Mouse (Mus musculus): ENCODE results near the gene Rufy1. TPM values are rescaled to one million over a fixed set of nuclear protein-coding genes. Genes with fewer than 3 reads are reported as not detected.

Gene Rufy1
- polyA plus RNA-seq (2015; fragmentation: Nextera tagmentation; extraction: Ambion mirVana): 27.0 and 28.3 TPM in 2 replicates

GRCm38 (mm10) chr11:50430277-50431133, at the start of gene Rufy1:
Gene Rufy1, minus strand, starts transcription at chr11:50431125.
- under 1% methylated on average over 90 of the region's 90 CpGs for WGBS
- peak; percentile 81 for ATAC-seq (ENCODE audit: insufficient number of reproducible peaks, low FRiP score, low TSS enrichment, low read depth)
- H3K9ac ChIP-seq: peak within 1 kb of the TSS; percentile 72

GRCm38 (mm10) chr11:50478072-50478471, 47.1 kb upstream of the Rufy1 start:
- Histone ChIP-seq H3K4me2 (replicated peaks) (no peak overlapping the region), H3K36me3 (no peaks in the 10 kb centered on the region), H3K27me3 (no peaks in the 10 kb centered on the region), H3K9ac (no peak overlapping the region), H3K4me1 (peaks cover 8% of the 10 kb centered on the region; the same call in 1 of the 2 replicates), H3K27ac (replicated peaks) (no peak overlapping the region), H3K9me3 (replicated peaks) (no peaks in the 10 kb centered on the region), H3K4me3 (replicated peaks) (no peak overlapping the region)
- 93% methylated on average over 2 of the region's 2 CpGs for WGBS
- no peak for ATAC-seq (ENCODE audit: insufficient number of reproducible peaks, low FRiP score, low TSS enrichment, low read depth)

More at GRCm38 (mm10) chr11:50430277-50431133, at the start of gene Rufy1:
- H3K4me2 ChIP-seq (replicated peaks): peak within 1 kb of the TSS; percentile 63
- H3K4me1 ChIP-seq: peaks cover 7% of the 10 kb centered on the region
- H3K36me3 ChIP-seq: no peaks in the 10 kb centered on the region
- peak within 1 kb of the TSS; percentile 95 for H3K27ac ChIP-seq (replicated peaks)
- H3K9me3 ChIP-seq (replicated peaks): no peaks in the 10 kb centered on the region
- no peaks in the 10 kb centered on the region for H3K27me3 ChIP-seq
- H3K4me3 ChIP-seq (replicated peaks): peak within 1 kb of the TSS; percentile 72

- Histone ChIP-seq H3K4me3 (replicated peaks) (no peak overlapping the region), H3K27ac (replicated peaks) (0 out of 2 replicates have a peak overlapping the region, but pooled peaks have one; percentile 22), H3K4me2 (replicated peaks) (no peak overlapping the region), H3K36me3 (no peaks in the 10 kb centered on the region), H3K27me3 (no peaks in the 10 kb centered on the region), H3K9me3 (replicated peaks) (no peaks in the 10 kb centered on the region), H3K4me1 (peaks cover 8% of the 10 kb centered on the region; the same call in 1 of the 2 replicates), H3K9ac (no peak overlapping the region)
- WGBS: 61% methylated on average over 11 of the region's 11 CpGs
- no peak for ATAC-seq (ENCODE audit: insufficient number of reproducible peaks, low FRiP score, low TSS enrichment, low read depth)
Observed at GRCm38 (mm10) chr11:50477486-50478070, 46.7 kb upstream of the Rufy1 start.

GRCm38 (mm10) chr11:50476971-50477370, 46.0 kb upstream of the Rufy1 start:
- Histone ChIP-seq H3K9ac (no peak overlapping the region), H3K4me2 (replicated peaks) (no peak overlapping the region), H3K36me3 (no peaks in the 10 kb centered on the region), H3K27me3 (no peaks in the 10 kb centered on the region), H3K4me3 (replicated peaks) (no peak overlapping the region), H3K27ac (replicated peaks) (no peak overlapping the region), H3K4me1 (peaks cover 3% of the 10 kb centered on the region; the same call in 1 of the 2 replicates), H3K9me3 (replicated peaks) (no peaks in the 10 kb centered on the region)
- WGBS: 16% methylated on average over 6 of the region's 6 CpGs
- ATAC-seq (ENCODE audit: insufficient number of reproducible peaks, low FRiP score, low TSS enrichment, low read depth): no peak

GRCm38 (mm10) chr11:50473933-50474332, 43.0 kb upstream of the Rufy1 start:
- Histone ChIP-seq H3K4me2 (replicated peaks) (no peak overlapping the region), H3K4me3 (replicated peaks) (no peak overlapping the region), H3K9me3 (replicated peaks) (0 out of 2 replicates have a peak, but pooled peaks cover 3% of the 10 kb centered on the region), H3K9ac (no peak overlapping the region), H3K36me3 (no peaks in the 10 kb centered on the region), H3K27ac (replicated peaks) (no peak overlapping the region), H3K4me1 (peaks cover 3% of the 10 kb centered on the region; the same call in 1 of the 2 replicates), H3K27me3 (no peaks in the 10 kb centered on the region)
- 75% methylated on average over 1 of the region's 1 CpGs for WGBS
- ATAC-seq (ENCODE audit: insufficient number of reproducible peaks, low FRiP score, low TSS enrichment, low read depth): no peak

- ATAC-seq (ENCODE audit: insufficient number of reproducible peaks, low FRiP score, low TSS enrichment, low read depth): no peak
- H3K27ac ChIP-seq (replicated peaks): no peak overlapping the region
- no peaks in the 10 kb centered on the region for H3K27me3 ChIP-seq
- WGBS: 87% methylated on average over 11 of the region's 11 CpGs
- no peaks in the 10 kb centered on the region for H3K36me3 ChIP-seq
- H3K4me3 ChIP-seq (replicated peaks): no peak overlapping the region
- H3K9ac ChIP-seq: no peak overlapping the region
- H3K4me2 ChIP-seq (replicated peaks): no peak overlapping the region
- H3K4me1 ChIP-seq: peaks cover 3% of the 10 kb centered on the region; the same call in 1 of the 2 replicates
- H3K9me3 ChIP-seq (replicated peaks): 0 out of 2 replicates have a peak, but pooled peaks cover 3% of the 10 kb centered on the region
Observed at GRCm38 (mm10) chr11:50472161-50472939, 41.4 kb upstream of the Rufy1 start.

- no peaks in the 10 kb centered on the region for H3K27me3 ChIP-seq
- 69% methylated on average over 7 of the region's 7 CpGs for whole genome bisulfite sequencing
- no peak overlapping the region for H3K9ac ChIP-seq
- no peaks in the 10 kb centered on the region for H3K36me3 ChIP-seq
- no peak overlapping the region for H3K4me3 ChIP-seq (replicated peaks)
- H3K27ac ChIP-seq (replicated peaks): no peak overlapping the region
- no peak overlapping the region for H3K4me2 ChIP-seq (replicated peaks)
- peaks cover 26% of the 10 kb centered on the region for H3K4me1 ChIP-seq
- ATAC-seq (ENCODE audit: insufficient number of reproducible peaks, low FRiP score, low TSS enrichment, low read depth): no peak
- no peaks in the 10 kb centered on the region for H3K9me3 ChIP-seq (replicated peaks)
Observed at GRCm38 (mm10) chr11:50461481-50461880, 30.6 kb upstream of the Rufy1 start.

- no peak for ATAC-seq (ENCODE audit: insufficient number of reproducible peaks, low FRiP score, low TSS enrichment, low read depth)
Observed at GRCm38 (mm10) chr11:50459250-50459649, 28.3 kb upstream of the Rufy1 start.

GRCm38 (mm10) chr11:50457111-50457911, 26.4 kb upstream of the Rufy1 start:
- H3K36me3 ChIP-seq: no peaks in the 10 kb centered on the region
- peaks cover 33% of the 10 kb centered on the region for H3K4me1 ChIP-seq
- no peaks in the 10 kb centered on the region for H3K9me3 ChIP-seq (replicated peaks)
- peak overlapping the region; percentile 42 for H3K4me2 ChIP-seq (replicated peaks)
- peak overlapping the region; percentile 5; the same call in 1 of the 2 replicates for H3K4me3 ChIP-seq (replicated peaks)
- ATAC-seq (ENCODE audit: insufficient number of reproducible peaks, low FRiP score, low TSS enrichment, low read depth): peak; percentile 85
- WGBS: 7% methylated on average over 26 of the region's 26 CpGs
- H3K27ac ChIP-seq (replicated peaks): peak overlapping the region; percentile 85
- no peaks in the 10 kb centered on the region for H3K27me3 ChIP-seq
- H3K9ac ChIP-seq: no peak overlapping the region

More at GRCm38 (mm10) chr11:50459250-50459649, 28.3 kb upstream of the Rufy1 start:
- no peaks in the 10 kb centered on the region for H3K9me3 ChIP-seq (replicated peaks)
- WGBS: 59% methylated on average over 2 of the region's 2 CpGs
- H3K27me3 ChIP-seq: no peaks in the 10 kb centered on the region
- no peak overlapping the region for H3K27ac ChIP-seq (replicated peaks)
- no peak overlapping the region for H3K9ac ChIP-seq
- H3K4me2 ChIP-seq (replicated peaks): no peak overlapping the region
- H3K4me3 ChIP-seq (replicated peaks): no peak overlapping the region
- peaks cover 31% of the 10 kb centered on the region for H3K4me1 ChIP-seq
- no peaks in the 10 kb centered on the region for H3K36me3 ChIP-seq

GRCm38 (mm10) chr11:50456455-50456854, 25.5 kb upstream of the Rufy1 start:
- no peaks in the 10 kb centered on the region for H3K27me3 ChIP-seq
- H3K9ac ChIP-seq: no peak overlapping the region
- no peaks in the 10 kb centered on the region for H3K9me3 ChIP-seq (replicated peaks)
- H3K36me3 ChIP-seq: no peaks in the 10 kb centered on the region
- 50% methylated on average over 7 of the region's 7 CpGs for WGBS
- no peak overlapping the region for H3K4me2 ChIP-seq (replicated peaks)
- peaks cover 31% of the 10 kb centered on the region for H3K4me1 ChIP-seq
- H3K27ac ChIP-seq (replicated peaks): peak overlapping the region; percentile 85
- no peak overlapping the region for H3K4me3 ChIP-seq (replicated peaks)
- ATAC-seq (ENCODE audit: insufficient number of reproducible peaks, low FRiP score, low TSS enrichment, low read depth): no peak

Measured in embryonic facial prominence, embryonic 15.5 days (tissue).